Mouse (Mus musculus) embryo, embryonic 10 days (tissue): ENCODE measurements at regions not wholly inside any gene's neighbourhood (a gene's known extent, or its start where the extent isn't known, plus 50 kb on each side); places are given as distances from the start of the nearest gene placed in this dataset.

Source experiments
- DNase-seq: peaks from one replicate; pipeline ENCODE4 v3.0.0-alpha.2; 2015; ENCODE audit warnings: low spot score

GRCm38 (mm10) chr5:128550736-128551135, 49.9 kb upstream of the Fzd10 start:
- DNase-seq = no peak

GRCm38 (mm10) chr5:128549811-128550210, 50.8 kb upstream of the Fzd10 start:
- DNase-seq = no peak

- DNase-seq = peak; percentile 65
Observed at GRCm38 (mm10) chr5:128542049-128542448, 58.6 kb upstream of the Fzd10 start.

- DNase-seq = no peak
Observed at GRCm38 (mm10) chr5:128538646-128539045, 62.0 kb upstream of the Fzd10 start.

GRCm38 (mm10) chr5:128537218-128537617, 63.4 kb upstream of the Fzd10 start:
- peak; percentile 65 for DNase-seq

GRCm38 (mm10) chr5:128536393-128536792, 64.3 kb upstream of the Fzd10 start:
- DNase-seq = no peak

- DNase-seq = peak; percentile 54
Observed at GRCm38 (mm10) chr5:128527241-128527640, 73.4 kb upstream of the Fzd10 start.

GRCm38 (mm10) chr5:128526432-128526831, 74.2 kb upstream of the Fzd10 start:
- no peak for DNase-seq

- DNase-seq = peak; percentile 51
Observed at GRCm38 (mm10) chr5:128524377-128525280, 76.0 kb upstream of the Fzd10 start.

GRCm38 (mm10) chr5:128522667-128523066, 78.0 kb upstream of the Fzd10 start:
- DNase-seq = peak; percentile 82

- DNase-seq = no peak
Observed at GRCm38 (mm10) chr5:128517336-128517735, 83.3 kb upstream of the Fzd10 start.

- DNase-seq = peak; percentile 71
Observed at GRCm38 (mm10) chr5:128515343-128515742, 82.5 kb upstream of the Tmem132d start.

- DNase-seq = no peak
Observed at GRCm38 (mm10) chr5:128513261-128513660, 80.4 kb upstream of the Tmem132d start.

- no peak for DNase-seq
Observed at GRCm38 (mm10) chr5:128512606-128513005, 79.7 kb upstream of the Tmem132d start.

GRCm38 (mm10) chr5:128504502-128504901, 71.6 kb upstream of the Tmem132d start:
- peak; percentile 80 for DNase-seq

GRCm38 (mm10) chr5:128499488-128499887, 66.6 kb upstream of the Tmem132d start:
- DNase-seq = no peak

- peak; percentile 50 for DNase-seq
Observed at GRCm38 (mm10) chr5:128499033-128499432, 66.2 kb upstream of the Tmem132d start.

GRCm38 (mm10) chr5:128492541-128492940, 59.7 kb upstream of the Tmem132d start:
- no peak for DNase-seq

- DNase-seq = peak; percentile 43
Observed at GRCm38 (mm10) chr5:128491155-128491554, 58.3 kb upstream of the Tmem132d start.

- no peak for DNase-seq
Observed at GRCm38 (mm10) chr5:128488872-128489580, 56.1 kb upstream of the Tmem132d start.

GRCm38 (mm10) chr5:128487371-128487770, 54.5 kb upstream of the Tmem132d start:
- DNase-seq = no peak

- no peak for DNase-seq
Observed at GRCm38 (mm10) chr5:128484116-128484515, 51.2 kb upstream of the Tmem132d start.

GRCm38 (mm10) chr5:128483441-128483810, 50.5 kb upstream of the Tmem132d start:
- peak; percentile 12 for DNase-seq
